Mouse (Mus musculus) heart, adult 2 months (tissue): ENCODE measurements around the gene Ccl1. TPM values are rescaled to one million over a fixed set of nuclear protein-coding genes. Genes with fewer than 3 reads are reported as not detected.

Experiments used
- DNase-seq, 2 experiments: peaks; one replicate each; pipeline ENCODE4 v3.0.0; 2021
- H3K27ac ChIP-seq: fragments of 200-600 bp; 2 replicates; pipeline ENCODE4 v1.8.1; 2022
- H3K27me3 ChIP-seq: fragments of 200-500 bp; 2 replicates; pipeline ENCODE4 v1.6.1; 2012; ENCODE audit warnings: mild to moderate bottlenecking, low read length, inconsistent platforms, mixed read lengths; ENCODE audit not compliant: control insufficient read depth, insufficient read depth
- H3K36me3 ChIP-seq: fragments of 200-500 bp; 2 replicates; pipeline ENCODE4 v1.6.1; 2012; ENCODE audit warnings: low read length, inconsistent platforms; ENCODE audit not compliant: control insufficient read depth, insufficient read depth
- H3K4me1 ChIP-seq: fragments of 200-500 bp; 2 replicates; pipeline ENCODE4 v1.6.1; 2011; ENCODE audit warnings: low read length; ENCODE audit not compliant: control insufficient read depth, insufficient read depth
- H3K4me3 ChIP-seq: fragments of 200-600 bp; 2 replicates; pipeline ENCODE4 v1.8.1; 2022
- H3K79me2 ChIP-seq: fragments of 200-500 bp; replicated peaks from 2 replicates; pipeline ENCODE4 v1.6.1; 2012; ENCODE audit warnings: mild to moderate bottlenecking, inconsistent platforms, low read length, moderate library complexity, mixed read lengths; ENCODE audit not compliant: control insufficient read depth, insufficient read depth
- H3K9ac ChIP-seq: fragments of 200-500 bp; 2 replicates; pipeline ENCODE4 v1.6.1; 2012; ENCODE audit warnings: low read depth, mild to moderate bottlenecking, control low read depth, inconsistent platforms, low read length, mixed read lengths
- CTCF ChIP-seq: fragments of 200-600 bp; IDR thresholded peaks from 2 replicates; pipeline ENCODE4 v1.8.1; 2022; ENCODE audit warnings: antibody characterized with exemption, mild to moderate bottlenecking, moderate library complexity
- EP300 ChIP-seq: fragments of 200-500 bp; IDR thresholded peaks from 2 replicates; pipeline ENCODE4 v1.6.1; 2011; ENCODE audit warnings: low read depth, low read length, control low read depth; ENCODE audit not compliant: insufficient read depth
- POLR2A ChIP-seq: fragments of 200-500 bp; IDR thresholded peaks from 2 replicates; pipeline ENCODE4 v1.6.1; 2011; ENCODE audit warnings: mild to moderate bottlenecking, low read depth, low read length, control low read depth; ENCODE audit not compliant: insufficient read depth
- WGBS: fragments of 180-500 bp; shearing (Covaris S2); methylation state at CpG from one replicate; pipeline ENCODE4 v1.1.7; 2018; 5-methylcytosine and 5-hydroxymethylcytosine counted together
- intact Hi-C: fragments of 180-260 bp; cut with DNase I; formaldehyde crosslinking; loops from one replicate; pipeline ENCODE4 v1.15.1; 2025
- polyA plus RNA-seq: library from polyadenylated mRNA; depleted of rRNA; stranded (reverse); fragments of >200 nt; gene quantifications from 2 replicates; pipeline ENCODE4 v1.2.3, GENCODE M21; 2012
- total RNA-seq, 2 experiments: library from RNA; stranded (reverse); gene quantifications; 2 replicates each; pipeline ENCODE4 v1.2.3; 2021

The Ccl1 gene
- total and polyA plus RNA-seq, 3 experiments: not detected

- Histone ChIP-seq H3K9ac (no peak overlapping the region), H3K4me3 (no peak overlapping the region), H3K27ac (no peak overlapping the region), H3K79me2 (no peaks in the 10 kb centered on the region), H3K4me1 (no peaks in the 10 kb centered on the region), H3K36me3 (no peaks in the 10 kb centered on the region), H3K27me3 (peaks cover 2% of the 10 kb centered on the region; the same call in 1 of the 2 replicates)
- no peak for TF ChIP-seq EP300
- TF ChIP-seq CTCF: no peak
- no peak for TF ChIP-seq POLR2A
- WGBS: 75% methylated on average over 3 of the region's 3 CpGs
- intact Hi-C loops: no loop called here
- DNase-seq: no peak
Measured at GRCm38 (mm10) chr11:82203706-82204105, 101.8 kb downstream of the Ccl1 start.

GRCm38 (mm10) chr11:82197774-82198173 is 107.7 kb downstream of the Ccl1 start:
- Histone ChIP-seq H3K4me1 (no peaks in the 10 kb centered on the region), H3K36me3 (no peaks in the 10 kb centered on the region), H3K79me2 (no peaks in the 10 kb centered on the region), H3K27me3 (no peaks in the 10 kb centered on the region), H3K9ac (no peak overlapping the region), H3K4me3 (no peak overlapping the region), H3K27ac (no peak overlapping the region)
- no peak for TF ChIP-seq CTCF
- TF ChIP-seq POLR2A: no peak
- TF ChIP-seq EP300: no peak
- intact Hi-C loops: no loop called here
- 70% methylated on average over 3 of the region's 3 CpGs for WGBS
- DNase-seq: no peak

- no peaks in the 10 kb centered on the region for H3K36me3 ChIP-seq
- no peak overlapping the region for H3K9ac ChIP-seq
- no peaks in the 10 kb centered on the region for H3K4me1 ChIP-seq
- intact Hi-C loops: no loop called here
- 27% methylated on average over 2 of the region's 2 CpGs for WGBS
- no peak for TF ChIP-seq CTCF
- no peak for TF ChIP-seq POLR2A
- no peak for TF ChIP-seq EP300
- no peak overlapping the region for H3K4me3 ChIP-seq
- DNase-seq: no peak
- no peaks in the 10 kb centered on the region for H3K79me2 ChIP-seq
- no peak overlapping the region for H3K27ac ChIP-seq
- no peaks in the 10 kb centered on the region for H3K27me3 ChIP-seq
Measured at GRCm38 (mm10) chr11:82194980-82195379, 110.5 kb downstream of the Ccl1 start.

- H3K79me2 ChIP-seq: no peaks in the 10 kb centered on the region
- no peaks in the 10 kb centered on the region for H3K27me3 ChIP-seq
- intact Hi-C loops: no loop called here
- no peaks in the 10 kb centered on the region for H3K36me3 ChIP-seq
- DNase-seq: no peak
- TF ChIP-seq EP300: no peak
- TF ChIP-seq POLR2A: no peak
- no peak for TF ChIP-seq CTCF
- WGBS: 64% methylated on average over 9 of the region's 9 CpGs
- no peak overlapping the region for H3K4me3 ChIP-seq
- no peak overlapping the region for H3K9ac ChIP-seq
- H3K27ac ChIP-seq: no peak overlapping the region
- no peaks in the 10 kb centered on the region for H3K4me1 ChIP-seq
Measured at GRCm38 (mm10) chr11:82193826-82194225, 111.7 kb downstream of the Ccl1 start.

GRCm38 (mm10) chr11:82189782-82190563 is 115.5 kb downstream of the Ccl1 start:
- TF ChIP-seq EP300: no peak
- no peak for TF ChIP-seq POLR2A
- no peak for TF ChIP-seq CTCF
- WGBS: 75% methylated on average over 13 of the region's 13 CpGs
- no peak for DNase-seq
- Histone ChIP-seq H3K27ac (no peak overlapping the region), H3K4me3 (no peak overlapping the region), H3K4me1 (no peaks in the 10 kb centered on the region), H3K9ac (no peak overlapping the region), H3K79me2 (no peaks in the 10 kb centered on the region), H3K27me3 (no peaks in the 10 kb centered on the region), H3K36me3 (no peaks in the 10 kb centered on the region)
- intact Hi-C loops: no loop called here

GRCm38 (mm10) chr11:82185684-82186083 is 119.8 kb downstream of the Ccl1 start:
- H3K27me3 ChIP-seq: no peaks in the 10 kb centered on the region
- 0 out of 2 replicates have a peak, but pooled peaks cover 1% of the 10 kb centered on the region for H3K4me1 ChIP-seq
- no peak overlapping the region for H3K9ac ChIP-seq
- TF ChIP-seq CTCF (no peak), POLR2A (no peak), EP300 (no peak)
- H3K4me3 ChIP-seq: no peak overlapping the region
- no peaks in the 10 kb centered on the region for H3K36me3 ChIP-seq
- no peak overlapping the region for H3K27ac ChIP-seq
- intact Hi-C loops: no loop called here
- no peak for DNase-seq
- no peaks in the 10 kb centered on the region for H3K79me2 ChIP-seq
- WGBS: 73% methylated on average over 3 of the region's 3 CpGs
